Mouse (Mus musculus): ENCODE measurements around the gene Slc23a4. TPM values are rescaled to one million over a fixed set of nuclear protein-coding genes. Genes with fewer than 3 reads are reported as not detected.

Slc23a4 gene
- polyA plus RNA-seq, 1 experiment from 2014 or later = 0.12 TPM

DNA sequence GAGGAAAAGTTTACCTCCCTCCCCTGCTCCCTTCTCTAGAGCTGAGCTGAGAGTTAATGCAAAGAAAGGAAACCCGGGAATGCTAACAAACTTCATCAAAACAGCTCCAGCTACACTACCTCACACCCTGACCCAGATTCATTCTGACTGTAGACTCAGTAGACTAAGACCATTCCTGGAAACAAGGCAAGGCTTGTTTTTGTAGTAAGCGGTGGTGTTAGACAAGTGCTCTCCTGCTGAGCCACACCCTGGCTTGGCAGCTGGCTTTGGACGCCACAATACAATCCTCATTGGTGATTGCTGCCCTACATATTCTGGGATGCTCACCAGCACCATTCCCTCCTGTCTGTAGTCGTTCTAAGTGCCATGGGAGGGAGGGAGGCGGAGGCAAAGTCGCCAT, 39.1 kb upstream of the Slc23a4 start:
- no peaks in the 10 kb centered on the region for H3K4me1 ChIP-seq (ENCODE audit: insufficient read depth)
- DNase-seq = no peak
- ATAC-seq = no peak

DNA sequence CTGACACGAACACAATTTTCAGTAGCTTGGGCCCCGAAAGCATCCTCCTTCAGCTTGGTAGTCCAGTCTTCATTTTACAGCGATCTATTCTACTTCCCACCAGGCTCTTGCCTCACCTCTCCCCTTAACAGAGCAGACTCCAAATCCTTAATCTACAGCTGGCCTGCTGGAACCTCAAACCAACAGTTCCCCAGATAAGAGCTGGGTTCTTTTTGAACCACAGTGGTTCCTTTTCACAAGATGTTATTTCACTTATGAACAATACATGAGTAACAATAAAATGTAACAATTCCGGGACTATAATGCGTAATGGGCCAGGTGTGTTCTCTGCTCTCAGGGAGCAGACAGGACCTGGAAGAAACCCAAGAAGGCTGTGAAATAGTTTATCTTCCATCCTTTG, 28.4 kb upstream of the Slc23a4 start:
- H3K27me3 ChIP-seq (ENCODE audit: insufficient read depth, low read length) = no peaks in the 10 kb centered on the region
- H3K9ac ChIP-seq (replicated peaks) = no peak overlapping the region
- no peaks in the 10 kb centered on the region for H3K9me3 ChIP-seq (ENCODE audit: low read length)
- WGBS (ENCODE audit: insufficient replicate concordance) = 83% methylated on average over 5 of the region's 5 CpGs
- 0 out of 2 replicates have a peak, but pooled peaks cover 2% of the 10 kb centered on the region for H3K36me3 ChIP-seq (replicated peaks; ENCODE audit: insufficient read depth, low read length)
- ATAC-seq (no peak), DNase-seq (no peak)
- no peak for TF ChIP-seq CTCF (IDR thresholded peaks at IDR 0.05; ENCODE audit: low read depth)
- TF ChIP-seq EP300 (IDR thresholded peaks at IDR 0.05; ENCODE audit: low read depth) = no peak
- H3K4me2 ChIP-seq (ENCODE audit: low read depth, low read length) = no peak overlapping the region
- no peak overlapping the region for H3K27ac ChIP-seq (ENCODE audit: low read depth)
- H3K4me1 ChIP-seq (ENCODE audit: insufficient read depth) = no peaks in the 10 kb centered on the region
- H3K4me3 ChIP-seq (ENCODE audit: low read depth, low read length) = no peak overlapping the region

More for the DNA sequence above, 39.1 kb upstream of the Slc23a4 start:
- no peaks in the 10 kb centered on the region for H3K9me3 ChIP-seq (ENCODE audit: low read length)
- peaks cover 10% of the 10 kb centered on the region; the same call in 1 of the 2 replicates for H3K36me3 ChIP-seq (replicated peaks; ENCODE audit: insufficient read depth, low read length)
- H3K4me3 ChIP-seq (ENCODE audit: low read depth, low read length) = no peak overlapping the region
- H3K4me2 ChIP-seq (ENCODE audit: low read depth, low read length) = no peak overlapping the region
- no peak overlapping the region for H3K9ac ChIP-seq (replicated peaks)
- no peaks in the 10 kb centered on the region for H3K27me3 ChIP-seq (ENCODE audit: insufficient read depth, low read length)
- no peak overlapping the region for H3K27ac ChIP-seq (ENCODE audit: low read depth)
- TF ChIP-seq CTCF (IDR thresholded peaks at IDR 0.05; ENCODE audit: low read depth) (no peak), EP300 (IDR thresholded peaks at IDR 0.05; ENCODE audit: low read depth) (no peak)
- WGBS (ENCODE audit: insufficient replicate concordance) = 80% methylated on average over 6 of the region's 6 CpGs

DNA sequence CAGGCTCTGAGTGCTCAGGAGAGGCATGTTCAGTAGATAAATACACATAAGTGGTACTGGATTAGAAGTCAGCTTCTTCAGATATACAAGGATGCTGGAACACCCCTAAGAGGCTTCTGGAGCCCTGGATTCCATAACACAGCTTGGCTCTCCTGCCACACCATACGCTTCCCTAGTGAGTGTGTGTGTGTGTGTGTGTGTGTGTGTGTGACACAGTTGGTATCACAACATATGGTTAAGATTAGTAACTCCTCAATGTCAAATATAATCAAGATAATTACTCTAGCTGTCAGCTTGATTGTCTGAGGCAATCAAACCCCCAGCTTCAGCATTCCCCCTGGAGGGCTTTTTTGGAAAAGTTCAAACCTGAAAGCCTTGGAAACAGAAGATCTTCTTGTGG, 23.7 kb upstream of the Slc23a4 start:
- WGBS (ENCODE audit: insufficient replicate concordance) = 89% methylated on average over 1 of the region's 1 CpGs
- Histone ChIP-seq H3K4me1 (ENCODE audit: insufficient read depth) (no peaks in the 10 kb centered on the region), H3K27ac (ENCODE audit: low read depth) (no peak overlapping the region), H3K9ac (replicated peaks) (no peak overlapping the region), H3K36me3 (replicated peaks; ENCODE audit: insufficient read depth, low read length) (no peaks in the 10 kb centered on the region), H3K9me3 (ENCODE audit: low read length) (no peaks in the 10 kb centered on the region), H3K4me2 (ENCODE audit: low read depth, low read length) (no peak overlapping the region), H3K27me3 (ENCODE audit: insufficient read depth, low read length) (no peaks in the 10 kb centered on the region), H3K4me3 (ENCODE audit: low read depth, low read length) (no peak overlapping the region)
- DNase-seq = no peak
- ATAC-seq = no peak
- TF ChIP-seq CTCF (IDR thresholded peaks at IDR 0.05; ENCODE audit: low read depth) (no peak), EP300 (IDR thresholded peaks at IDR 0.05; ENCODE audit: low read depth) (no peak)

DNA sequence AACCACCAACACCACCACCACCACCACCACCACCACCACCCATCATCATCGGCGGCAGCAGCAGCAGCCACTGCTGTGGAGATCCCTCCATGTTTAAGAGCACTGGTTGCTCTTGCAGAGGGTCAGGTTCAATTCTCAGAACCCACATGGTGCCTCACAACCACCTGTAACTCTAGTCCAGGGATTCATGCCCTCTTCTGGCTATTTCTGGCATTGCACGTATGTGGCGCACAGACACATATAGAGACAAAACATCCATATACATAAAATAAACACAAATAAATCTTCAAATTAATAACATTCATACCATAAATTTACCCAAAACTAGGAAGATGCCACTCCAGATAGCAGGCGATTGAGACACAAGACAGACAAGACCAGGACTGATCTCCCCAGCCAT, 22.5 kb upstream of the Slc23a4 start:
- Histone ChIP-seq H3K9me3 (ENCODE audit: low read length) (no peaks in the 10 kb centered on the region), H3K27me3 (ENCODE audit: insufficient read depth, low read length) (no peaks in the 10 kb centered on the region), H3K4me3 (ENCODE audit: low read depth, low read length) (no peak overlapping the region), H3K4me2 (ENCODE audit: low read depth, low read length) (no peak overlapping the region), H3K9ac (replicated peaks) (no peak overlapping the region), H3K27ac (ENCODE audit: low read depth) (no peak overlapping the region), H3K36me3 (replicated peaks; ENCODE audit: insufficient read depth, low read length) (no peaks in the 10 kb centered on the region), H3K4me1 (ENCODE audit: insufficient read depth) (no peaks in the 10 kb centered on the region)
- ATAC-seq = no peak
- WGBS (ENCODE audit: insufficient replicate concordance) = 91% methylated on average over 5 of the region's 5 CpGs
- DNase-seq = no peak
- TF ChIP-seq CTCF (IDR thresholded peaks at IDR 0.05; ENCODE audit: low read depth) = peak; percentile 23; the same call in 1 of the 2 replicates
- no peak for TF ChIP-seq EP300 (IDR thresholded peaks at IDR 0.05; ENCODE audit: low read depth)

DNA sequence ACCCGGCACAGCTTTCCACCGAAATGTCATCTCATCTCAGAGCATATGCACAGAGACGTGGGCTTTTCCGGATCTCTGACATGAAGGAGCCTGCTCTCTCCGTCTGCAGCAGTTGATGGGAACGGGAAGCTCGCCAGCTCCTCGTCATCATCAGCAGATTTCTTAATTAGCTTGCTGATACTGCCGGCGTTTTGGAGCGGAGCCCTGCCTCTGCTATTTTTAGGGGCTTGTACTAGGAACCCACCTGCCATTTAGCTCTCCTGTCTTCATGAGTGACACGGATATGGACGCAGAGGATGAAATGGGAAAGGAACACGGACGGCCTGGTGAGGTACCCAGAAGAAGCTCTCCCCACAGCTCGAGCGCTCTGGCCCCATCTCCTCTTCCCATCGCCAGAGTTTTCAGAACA, 14.1 kb upstream of the Slc23a4 start:
- H3K4me2 ChIP-seq (ENCODE audit: low read depth, low read length) = no peak overlapping the region
- H3K36me3 ChIP-seq (replicated peaks; ENCODE audit: insufficient read depth, low read length) = no peaks in the 10 kb centered on the region
- H3K9me3 ChIP-seq (ENCODE audit: low read length) = no peaks in the 10 kb centered on the region
- ATAC-seq (no peak), DNase-seq (no peak)
- TF ChIP-seq CTCF (IDR thresholded peaks at IDR 0.05; ENCODE audit: low read depth) = no peak
- TF ChIP-seq EP300 (IDR thresholded peaks at IDR 0.05; ENCODE audit: low read depth) = no peak
- H3K4me1 ChIP-seq (ENCODE audit: insufficient read depth) = no peaks in the 10 kb centered on the region
- 77% methylated on average over 18 of the region's 18 CpGs for WGBS (ENCODE audit: insufficient replicate concordance)
- H3K4me3 ChIP-seq (ENCODE audit: low read depth, low read length) = no peak overlapping the region
- H3K27me3 ChIP-seq (ENCODE audit: insufficient read depth, low read length) = no peaks in the 10 kb centered on the region
- no peak overlapping the region for H3K9ac ChIP-seq (replicated peaks)
- no peak overlapping the region for H3K27ac ChIP-seq (ENCODE audit: low read depth)

DNA sequence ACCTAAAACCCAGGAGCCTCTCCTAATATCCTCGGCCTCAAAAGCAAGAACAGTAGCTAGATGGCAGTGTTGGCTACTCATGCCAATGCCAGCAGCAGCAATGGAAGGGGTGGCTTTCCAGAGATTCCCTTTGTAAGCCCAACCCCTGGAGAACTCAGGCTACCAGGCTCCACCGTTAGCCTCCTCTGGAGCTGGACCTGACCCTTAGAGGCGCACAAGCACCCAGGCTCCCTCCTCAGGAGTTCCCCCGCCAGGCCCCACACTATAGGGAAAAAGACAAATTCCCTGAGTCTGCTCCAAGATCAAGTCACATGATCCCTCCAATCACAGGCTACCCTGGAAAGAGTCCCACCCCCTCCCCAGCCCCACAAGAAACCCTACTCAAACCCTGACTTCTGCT, 10.9 kb upstream of the Slc23a4 start:
- H3K4me3 ChIP-seq (ENCODE audit: low read depth, low read length) = no peak overlapping the region
- peak; percentile 51 for TF ChIP-seq CTCF (IDR thresholded peaks at IDR 0.05; ENCODE audit: low read depth)
- TF ChIP-seq EP300 (IDR thresholded peaks at IDR 0.05; ENCODE audit: low read depth) = no peak
- no peak overlapping the region for H3K4me2 ChIP-seq (ENCODE audit: low read depth, low read length)
- DNase-seq = no peak
- no peaks in the 10 kb centered on the region for H3K9me3 ChIP-seq (ENCODE audit: low read length)
- H3K27ac ChIP-seq (ENCODE audit: low read depth) = no peak overlapping the region
- no peak for ATAC-seq
- no peak overlapping the region for H3K9ac ChIP-seq (replicated peaks)
- WGBS (ENCODE audit: insufficient replicate concordance) = 41% methylated on average over 4 of the region's 4 CpGs
- H3K36me3 ChIP-seq (replicated peaks; ENCODE audit: insufficient read depth, low read length) = no peaks in the 10 kb centered on the region
- H3K27me3 ChIP-seq (ENCODE audit: insufficient read depth, low read length) = no peaks in the 10 kb centered on the region
- H3K4me1 ChIP-seq (ENCODE audit: insufficient read depth) = peaks cover 5% of the 10 kb centered on the region

DNA sequence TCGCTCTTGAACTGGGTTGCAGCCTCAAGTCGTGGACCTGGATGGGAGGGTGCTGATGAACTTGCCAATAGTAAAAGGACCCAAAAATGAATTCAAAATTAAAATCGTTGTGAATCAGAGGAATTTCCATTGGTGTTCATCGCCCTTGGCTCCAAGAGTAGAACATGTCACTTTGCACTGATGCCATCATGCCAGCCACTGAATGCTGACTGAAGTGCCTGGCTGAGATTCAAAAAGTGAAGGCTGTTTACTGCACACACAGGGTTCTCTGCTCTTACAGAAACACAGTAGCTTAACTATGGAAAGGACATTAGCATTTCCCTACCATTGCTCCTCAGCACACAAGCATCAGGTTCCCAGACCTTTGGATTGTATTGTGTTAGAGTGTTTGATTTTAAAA, 8.3 kb upstream of the Slc23a4 start:
- peaks cover 5% of the 10 kb centered on the region for H3K4me1 ChIP-seq (ENCODE audit: insufficient read depth)
- no peak overlapping the region for H3K4me3 ChIP-seq (ENCODE audit: low read depth, low read length)
- H3K9ac ChIP-seq (replicated peaks) = no peak overlapping the region
- no peaks in the 10 kb centered on the region for H3K27me3 ChIP-seq (ENCODE audit: insufficient read depth, low read length)
- H3K36me3 ChIP-seq (replicated peaks; ENCODE audit: insufficient read depth, low read length) = no peaks in the 10 kb centered on the region
- no peak overlapping the region for H3K4me2 ChIP-seq (ENCODE audit: low read depth, low read length)
- DNase-seq = no peak
- no peaks in the 10 kb centered on the region for H3K9me3 ChIP-seq (ENCODE audit: low read length)
- TF ChIP-seq EP300 (IDR thresholded peaks at IDR 0.05; ENCODE audit: low read depth) (no peak), CTCF (IDR thresholded peaks at IDR 0.05; ENCODE audit: low read depth) (no peak)
- 69% methylated on average over 4 of the region's 4 CpGs for WGBS (ENCODE audit: insufficient replicate concordance)
- no peak for ATAC-seq
- no peak overlapping the region for H3K27ac ChIP-seq (ENCODE audit: low read depth)

All from liver, postnatal 0 days (tissue).